Mouse (Mus musculus): ENCODE measurements around the gene Fam178b. TPM values are rescaled to one million over a fixed set of nuclear protein-coding genes. Genes with fewer than 3 reads are reported as not detected.

Fam178b gene
- total RNA-seq, 4 experiments from 2014 or later, result 0.52 to 1.4 (median 0.59) TPM; not detected in 1

DNA sequence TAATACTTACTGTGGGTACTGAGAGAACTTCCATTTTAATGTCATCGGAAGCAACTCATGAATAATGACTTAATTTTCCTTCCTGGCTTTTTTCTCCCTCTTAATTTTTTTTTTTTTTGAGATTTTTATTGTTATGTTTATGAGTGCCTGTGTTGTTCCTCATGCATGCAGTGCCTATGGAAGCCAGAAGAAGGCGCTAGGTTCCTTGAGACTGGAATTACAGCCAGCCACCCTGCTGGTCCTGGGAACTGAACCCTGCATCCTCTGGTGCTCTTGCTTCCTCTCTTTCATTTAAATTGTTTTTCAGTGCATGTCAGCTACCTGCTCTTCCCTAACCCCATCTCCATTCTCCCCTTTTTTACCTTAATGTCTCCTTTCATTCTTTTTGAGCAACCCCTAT is 169.3 kb downstream of the Fam178b start:
- no peak for DNase-seq

DNA sequence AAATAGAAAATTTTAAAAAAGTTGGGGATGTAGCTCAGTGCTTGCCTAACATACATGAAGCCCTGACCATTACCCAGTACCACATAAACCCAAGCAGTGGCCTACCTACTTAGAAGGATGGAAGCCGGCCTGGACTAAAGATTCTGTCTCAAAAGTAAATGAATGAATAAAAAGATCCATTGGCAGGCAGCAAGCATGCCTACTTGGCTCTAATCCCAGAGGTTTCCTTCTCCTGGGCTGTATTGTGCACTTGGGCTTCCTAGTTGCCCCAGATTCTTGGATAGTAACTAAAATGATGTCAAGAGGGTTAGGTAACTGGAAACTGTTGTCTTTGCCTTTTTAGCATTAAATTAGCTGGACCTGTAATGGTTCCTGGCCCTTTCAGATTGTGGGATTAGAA is 169.7 kb downstream of the Fam178b start:
- no peak for DNase-seq

DNA sequence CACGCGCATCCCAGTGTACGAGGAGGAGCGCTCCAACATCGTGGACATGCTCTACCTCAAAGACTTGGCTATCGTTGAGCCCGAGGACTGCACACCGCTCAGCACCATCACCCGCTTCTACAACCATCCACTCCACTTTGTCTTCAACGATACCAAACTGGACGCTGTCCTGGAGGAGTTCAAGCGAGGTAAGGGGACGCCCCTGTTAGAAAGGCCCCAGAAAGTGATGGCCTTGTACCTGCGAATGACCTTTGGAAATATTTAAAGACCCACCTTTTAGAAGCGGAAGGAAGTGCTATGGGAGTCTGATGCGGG is 170.1 kb downstream of the Fam178b start:
- no peak for DNase-seq

Small RNA genes lying within 50 kb of the gene (microRNA-seq; reads per million reads assigned to microRNA genes)
- gene Gm24133, result 0 reads per million in 2 experiments

Other genes with a start within 250 kb of the Fam178b start
- 10 to 100 TPM; 43.0 to 59.8 (median 46.6) TPM for gene Lman2l, start 237.9 kb downstream of the Fam178b start, total RNA-seq (2022)
- 1 to 10 TPM; 4.1 to 6.2 (median 5.1) TPM for gene Cnnm4, start 211.6 kb downstream of the Fam178b start, total RNA-seq (2022)
- gene Cnnm3, start 171.3 kb downstream of the Fam178b start, total RNA-seq (2022), result 10 to 100 TPM; 41.4 to 45.3 (median 42.6) TPM
- gene Ankrd23, start 146.3 kb downstream of the Fam178b start, total RNA-seq (2022), result 10 to 100 TPM in 2 of 4 experiments, 1 to 10 TPM in 2; 6.8 to 18.1 (median 11.3) TPM
- not detected for gene Gm42417, start 143.8 kb downstream of the Fam178b start, total RNA-seq (2022)
- 10 to 100 TPM; 15.4 to 26.8 (median 18.7) TPM for gene Ankrd39, start 135.7 kb downstream of the Fam178b start, total RNA-seq (2022)
- gene Sema4c, start 124.8 kb downstream of the Fam178b start, total RNA-seq (2022), result 10 to 100 TPM; 16.6 to 28.0 (median 23.4) TPM
- 100 to 1,000 TPM; 436 to 646 (median 493) TPM for gene Cox5b, start 8.3 kb upstream of the Fam178b start, total RNA-seq (2022)
- gene 4933424G06Rik, start 27.0 kb upstream of the Fam178b start, total RNA-seq (2022), result not detected
- gene Actr1b, start 31.2 kb upstream of the Fam178b start, total RNA-seq (2022), result 100 to 1,000 TPM; 136 to 162 (median 142) TPM
- under 1 TPM; 0.22 to 0.77 (median 0.55) TPM for gene Zap70, start 78.6 kb upstream of the Fam178b start, total RNA-seq (2022)

All from adrenal gland, adult 8-10 months (tissue).